Mouse (Mus musculus): ENCODE results near the gene Gm6614.
A peak's percentile ranks its signal among the peaks of the same experiment; 100 is the strongest.
"Not testable (repeated sequence)": the region's sequence is repeated elsewhere in the genome, so short reads cannot be mapped to it uniquely, and the experiment has no call there.

The Gm6614 gene

GRCm38 (mm10) chr6:142011364-142011955 is at the start of gene Gm6614:
Gene Gm6614 (minus strand): TSS chr6:142011414.
- no peak for DNase-seq (ENCODE audit: low read depth, low spot score)

GRCm38 (mm10) chr6:142058281-142058680 is 47.1 kb upstream of the Gm6614 start:
- not testable (repeated sequence) for DNase-seq (ENCODE audit: low read depth, low spot score)

- no peak for DNase-seq (ENCODE audit: low read depth, low spot score)
Measured at GRCm38 (mm10) chr6:142047689-142048088, 36.5 kb upstream of the Gm6614 start.

- DNase-seq (ENCODE audit: low read depth, low spot score): no peak
Measured at GRCm38 (mm10) chr6:142045746-142046145, 34.5 kb upstream of the Gm6614 start.

- no peak for DNase-seq (ENCODE audit: low read depth, low spot score)
Measured at GRCm38 (mm10) chr6:142041896-142042295, 30.7 kb upstream of the Gm6614 start.

GRCm38 (mm10) chr6:142040306-142041175 is 29.3 kb upstream of the Gm6614 start:
- DNase-seq (ENCODE audit: low read depth, low spot score): peak; percentile 85

- DNase-seq (ENCODE audit: low read depth, low spot score): no peak
Measured at GRCm38 (mm10) chr6:142035771-142036170, 24.6 kb upstream of the Gm6614 start.

GRCm38 (mm10) chr6:142021671-142022070 is 10.5 kb upstream of the Gm6614 start:
- no peak for DNase-seq (ENCODE audit: low read depth, low spot score)

- no peak for DNase-seq (ENCODE audit: low read depth, low spot score)
Measured at GRCm38 (mm10) chr6:141986772-141987171, 24.4 kb downstream of the Gm6614 start.

- DNase-seq (ENCODE audit: low read depth, low spot score): no peak
Measured at GRCm38 (mm10) chr6:141984644-141985043, 26.6 kb downstream of the Gm6614 start.

- DNase-seq (ENCODE audit: low read depth, low spot score): no peak
Measured at GRCm38 (mm10) chr6:141962420-141962819, 48.8 kb downstream of the Gm6614 start.

GRCm38 (mm10) chr6:141961861-141962260 is 49.4 kb downstream of the Gm6614 start:
- DNase-seq (ENCODE audit: low read depth, low spot score): no peak

GRCm38 (mm10) chr6:141960482-141960881 is 50.7 kb downstream of the Gm6614 start:
- no peak for DNase-seq (ENCODE audit: low read depth, low spot score)

GRCm38 (mm10) chr6:141946862-141947261 is 64.4 kb downstream of the Gm6614 start, which contains the start of gene Slco1a1:
Gene Slco1a1 (minus strand): TSS chr6:141946962.
- no peak for DNase-seq (ENCODE audit: low read depth, low spot score)

- DNase-seq (ENCODE audit: low read depth, low spot score): no peak
Measured at GRCm38 (mm10) chr6:141940451-141940850, 70.8 kb downstream of the Gm6614 start.
